Mouse (Mus musculus) limb, embryonic 14.5 days (tissue): Measurements from ENCODE around the gene Eea1. TPM values are rescaled to one million over a fixed set of nuclear protein-coding genes. Genes with fewer than 3 reads are reported as not detected.

ENCODE experiments used
- ATAC-seq: fragments of 200-750 bp; cut with Nextera tagmentation; 2 replicates; pipeline ENCODE4 v1.8.0; 2017; ENCODE audit warnings: low read depth, moderate number of reproducible peaks, moderate TSS enrichment; ENCODE audit not compliant: low FRiP score
- DNase-seq: peaks from one replicate; pipeline ENCODE4 v3.0.0-alpha.2; 2015; ENCODE audit warnings: low spot score
- H3K27ac ChIP-seq: fragments of 300-500 bp; sonication (generic); replicated peaks from 2 replicates; pipeline ENCODE4 v1.5.1; 2014; ENCODE audit warnings: low read depth, mild to moderate bottlenecking, low read length, moderate library complexity, mixed read lengths
- H3K27me3 ChIP-seq: fragments of 300-500 bp; sonication (generic); 2 replicates; pipeline ENCODE4 v1.6.1; 2014; ENCODE audit warnings: low read length, mixed read lengths; ENCODE audit not compliant: control insufficient read depth, insufficient read depth
- H3K36me3 ChIP-seq: fragments of 300-500 bp; sonication (generic); 2 replicates; pipeline ENCODE4 v1.6.1; 2014; ENCODE audit warnings: mild to moderate bottlenecking, low read length, moderate library complexity, mixed read lengths; ENCODE audit not compliant: control insufficient read depth, insufficient read depth
- H3K4me1 ChIP-seq: fragments of 300-500 bp; sonication (generic); 2 replicates; pipeline ENCODE4 v1.6.1; 2014; ENCODE audit warnings: antibody characterized with exemption, low read length, mixed read lengths; ENCODE audit not compliant: control insufficient read depth, insufficient read depth
- H3K4me2 ChIP-seq: fragments of 300-500 bp; sonication (generic); replicated peaks from 2 replicates; pipeline ENCODE4 v1.6.1; 2014; ENCODE audit warnings: low read depth, mild to moderate bottlenecking, low read length, moderate library complexity; ENCODE audit not compliant: severe bottlenecking
- H3K4me3 ChIP-seq: fragments of 300-500 bp; sonication (generic); replicated peaks from 2 replicates; pipeline ENCODE4 v1.5.1; 2014; ENCODE audit warnings: low read length
- H3K9ac ChIP-seq: fragments of 300-500 bp; sonication (generic); 2 replicates; pipeline ENCODE4 v1.6.1; 2014; ENCODE audit warnings: mild to moderate bottlenecking, low read depth, low read length, moderate library complexity; ENCODE audit not compliant: severe bottlenecking
- H3K9me3 ChIP-seq: fragments of 300-500 bp; sonication (generic); 2 replicates; pipeline ENCODE4 v1.6.1; 2016; ENCODE audit warnings: low read length; ENCODE audit not compliant: control insufficient read depth
- POLR2A ChIP-seq: fragments of 200-500 bp; IDR thresholded peaks from 2 replicates; pipeline ENCODE4 v1.8.0; 2012; ENCODE audit warnings: inconsistent platforms, mild to moderate bottlenecking, moderate library complexity, borderline replicate concordance; ENCODE audit not compliant: insufficient read depth, insufficient read length; ENCODE audit errors: extremely low read depth
- WGBS: fragments of 180-500 bp; shearing (Covaris S2); extraction: QIAGEN DNeasy Blood & Tissue Kit; methylation state at CpG from one replicate; pipeline ENCODE4 v1.1.7; 2014; 5-methylcytosine and 5-hydroxymethylcytosine counted together
- polyA plus RNA-seq, 2 experiments: library from polyadenylated mRNA; depleted of rRNA in 1 of 2; stranded (reverse) in 1 of 2; unstranded in 1 of 2; fragments of >200 nt; fragmentation: Nextera tagmentation in 1 of 2; extraction: Ambion mirVana in 1 of 2; gene quantifications; 2 replicates each; pipeline versions ENCODE4 v1.2.1 to v1.2.3; 2012 to 2014

The Eea1 gene
- polyA plus RNA-seq (2012; rRNA removed) (10.1 and 11.4 TPM in 2 replicates), polyA plus RNA-seq (2014; fragmentation: Nextera tagmentation; extraction: Ambion mirVana) (23.0 and 24.0 TPM in 2 replicates)

GRCm38 (mm10) chr10:95940046-95940900 is at the start of gene Eea1:
Gene Eea1 (plus strand): TSS chr10:95940650.
- TF ChIP-seq POLR2A: peak; percentile 63; the same call in 1 of the 2 replicates
- H3K4me1 ChIP-seq: peaks cover 12% of the 10 kb centered on the region
- DNase-seq (peak; percentile 92), ATAC-seq (peak; percentile 99)
- peak within 1 kb of the TSS; percentile 75 for H3K9ac ChIP-seq
- H3K27me3 ChIP-seq: no peaks in the 10 kb centered on the region
- no peaks in the 10 kb centered on the region for H3K36me3 ChIP-seq
- H3K4me3 ChIP-seq: peak within 1 kb of the TSS; percentile 81
- H3K4me2 ChIP-seq: peak within 1 kb of the TSS; percentile 79
- no peaks in the 10 kb centered on the region for H3K9me3 ChIP-seq
- peak within 1 kb of the TSS; percentile 85 for H3K27ac ChIP-seq
- WGBS: 1% methylated on average over 39 of the region's 59 CpGs

- no peak overlapping the region for H3K4me3 ChIP-seq
- 74% methylated on average over 7 of the region's 7 CpGs for WGBS
- no peaks in the 10 kb centered on the region for H3K36me3 ChIP-seq
- H3K9ac ChIP-seq: no peak overlapping the region
- no peaks in the 10 kb centered on the region for H3K27me3 ChIP-seq
- TF ChIP-seq POLR2A: no peak
- ATAC-seq (no peak), DNase-seq (no peak)
- 0 out of 2 replicates have a peak, but pooled peaks cover 6% of the 10 kb centered on the region for H3K4me1 ChIP-seq
- no peak overlapping the region for H3K27ac ChIP-seq
- H3K9me3 ChIP-seq: no peaks in the 10 kb centered on the region
- H3K4me2 ChIP-seq: no peak overlapping the region
These were observed 49.1 kb upstream of the Eea1 start for GRCm38 (mm10) chr10:95891214-95891960.

GRCm38 (mm10) chr10:95892132-95892531 is 48.3 kb upstream of the Eea1 start:
- Histone ChIP-seq H3K9ac (no peak overlapping the region), H3K4me2 (no peak overlapping the region), H3K27me3 (no peaks in the 10 kb centered on the region), H3K27ac (no peak overlapping the region), H3K4me1 (0 out of 2 replicates have a peak, but pooled peaks cover 6% of the 10 kb centered on the region), H3K9me3 (no peaks in the 10 kb centered on the region), H3K4me3 (no peak overlapping the region), H3K36me3 (no peaks in the 10 kb centered on the region)
- DNase-seq (no peak), ATAC-seq (no peak)
- TF ChIP-seq POLR2A: no peak
- 76% methylated on average over 9 of the region's 9 CpGs for WGBS

- Histone ChIP-seq H3K36me3 (no peaks in the 10 kb centered on the region), H3K27me3 (no peaks in the 10 kb centered on the region), H3K9me3 (no peaks in the 10 kb centered on the region), H3K9ac (no peak overlapping the region), H3K27ac (no peak overlapping the region), H3K4me2 (no peak overlapping the region), H3K4me1 (0 out of 2 replicates have a peak, but pooled peaks cover 6% of the 10 kb centered on the region), H3K4me3 (no peak overlapping the region)
- 85% methylated on average over 14 of the region's 14 CpGs for WGBS
- DNase-seq (no peak), ATAC-seq (no peak)
- TF ChIP-seq POLR2A: no peak
These were observed 47.0 kb upstream of the Eea1 start for GRCm38 (mm10) chr10:95893291-95893932.
